Mouse (Mus musculus): Measurements from ENCODE around the gene Thpo. TPM values are rescaled to one million over a fixed set of nuclear protein-coding genes. Genes with fewer than 3 reads are reported as not detected.
A peak's percentile ranks its signal among the peaks of the same experiment; 100 is the strongest.

The Thpo gene
- polyA plus RNA-seq, 1 experiment from 2014 or later, result 1.5 TPM

DNA sequence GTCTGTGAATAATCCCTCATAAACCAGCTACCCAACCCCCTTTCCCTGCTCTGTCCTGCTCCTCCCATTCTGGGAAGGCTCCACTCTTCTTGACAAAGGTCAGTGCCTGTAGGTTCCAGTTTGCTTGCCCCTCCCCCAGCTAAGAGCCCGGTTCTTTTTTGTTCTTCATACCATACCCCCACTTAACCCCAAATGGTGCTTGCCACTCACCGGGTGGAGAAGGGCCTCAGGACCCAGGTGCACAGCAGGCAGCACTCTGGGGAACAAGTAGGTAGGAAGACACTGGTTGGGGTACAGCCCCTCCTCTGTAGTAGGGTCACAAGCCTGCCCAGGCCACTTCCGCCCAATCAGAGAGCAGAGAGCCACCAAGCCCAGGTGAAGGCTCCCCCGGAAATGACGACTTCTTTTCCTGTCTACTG is 4.0 kb downstream of the Thpo start:
- WGBS, result 39% methylated on average over 5 of the region's 5 CpGs

GRCm38 (mm10) chr16:20726384-20726783 is 7.9 kb downstream of the Thpo start:
- no peak for ATAC-seq
- Histone ChIP-seq H3K27me3 (ENCODE audit: control insufficient read depth, insufficient read depth, low read depth, low read length) (no peaks in the 10 kb centered on the region), H3K36me3 (ENCODE audit: control insufficient read depth, insufficient read depth, low read length) (no peaks in the 10 kb centered on the region), H3K9ac (ENCODE audit: low read depth, low read length) (no peak overlapping the region), H3K4me1 (ENCODE audit: control insufficient read depth, insufficient read depth, low read length) (no peaks in the 10 kb centered on the region), H3K4me3 (ENCODE audit: low read depth, low read length) (no peak overlapping the region), H3K4me2 (ENCODE audit: low read length) (no peak overlapping the region), H3K27ac (ENCODE audit: low read length) (no peak overlapping the region), H3K9me3 (replicated peaks; ENCODE audit: control insufficient read depth, low read length, poor library complexity, severe bottlenecking) (no peaks in the 10 kb centered on the region)
- WGBS, result 56% methylated on average over 1 of the region's 1 CpGs

More for the DNA sequence above, 4.0 kb downstream of the Thpo start:
- H3K36me3 ChIP-seq (ENCODE audit: control insufficient read depth, insufficient read depth, low read length), result no peaks in the 10 kb centered on the region
- H3K4me1 ChIP-seq (ENCODE audit: control insufficient read depth, insufficient read depth, low read length), result peaks cover 14% of the 10 kb centered on the region
- no peak overlapping the region for H3K9ac ChIP-seq (ENCODE audit: low read depth, low read length)
- H3K27ac ChIP-seq (ENCODE audit: low read length), result no peak overlapping the region
- peaks cover 11% of the 10 kb centered on the region for H3K27me3 ChIP-seq (ENCODE audit: control insufficient read depth, insufficient read depth, low read depth, low read length)
- H3K9me3 ChIP-seq (replicated peaks; ENCODE audit: control insufficient read depth, low read length, poor library complexity, severe bottlenecking), result no peaks in the 10 kb centered on the region
- no peak overlapping the region for H3K4me2 ChIP-seq (ENCODE audit: low read length)
- no peak for ATAC-seq
- no peak overlapping the region for H3K4me3 ChIP-seq (ENCODE audit: low read depth, low read length)

GRCm38 (mm10) chr16:20725750-20726149 is 8.6 kb downstream of the Thpo start:
- no peak for ATAC-seq
- Histone ChIP-seq H3K27ac (ENCODE audit: low read length) (no peak overlapping the region), H3K4me1 (ENCODE audit: control insufficient read depth, insufficient read depth, low read length) (no peaks in the 10 kb centered on the region), H3K4me2 (ENCODE audit: low read length) (no peak overlapping the region), H3K36me3 (ENCODE audit: control insufficient read depth, insufficient read depth, low read length) (no peaks in the 10 kb centered on the region), H3K9me3 (replicated peaks; ENCODE audit: control insufficient read depth, low read length, poor library complexity, severe bottlenecking) (no peaks in the 10 kb centered on the region), H3K4me3 (ENCODE audit: low read depth, low read length) (no peak overlapping the region), H3K9ac (ENCODE audit: low read depth, low read length) (no peak overlapping the region), H3K27me3 (ENCODE audit: control insufficient read depth, insufficient read depth, low read depth, low read length) (no peaks in the 10 kb centered on the region)
- WGBS, result 78% methylated on average over 4 of the region's 4 CpGs

GRCm38 (mm10) chr16:20725321-20725720 is 9.0 kb downstream of the Thpo start:
- H3K27me3 ChIP-seq (ENCODE audit: control insufficient read depth, insufficient read depth, low read depth, low read length), result no peaks in the 10 kb centered on the region
- no peak for ATAC-seq
- no peak overlapping the region for H3K9ac ChIP-seq (ENCODE audit: low read depth, low read length)
- no peaks in the 10 kb centered on the region for H3K4me1 ChIP-seq (ENCODE audit: control insufficient read depth, insufficient read depth, low read length)
- H3K36me3 ChIP-seq (ENCODE audit: control insufficient read depth, insufficient read depth, low read length), result no peaks in the 10 kb centered on the region
- no peaks in the 10 kb centered on the region for H3K9me3 ChIP-seq (replicated peaks; ENCODE audit: control insufficient read depth, low read length, poor library complexity, severe bottlenecking)
- no peak overlapping the region for H3K4me2 ChIP-seq (ENCODE audit: low read length)
- H3K4me3 ChIP-seq (ENCODE audit: low read depth, low read length), result no peak overlapping the region
- 79% methylated on average over 7 of the region's 7 CpGs for WGBS
- no peak overlapping the region for H3K27ac ChIP-seq (ENCODE audit: low read length)

DNA sequence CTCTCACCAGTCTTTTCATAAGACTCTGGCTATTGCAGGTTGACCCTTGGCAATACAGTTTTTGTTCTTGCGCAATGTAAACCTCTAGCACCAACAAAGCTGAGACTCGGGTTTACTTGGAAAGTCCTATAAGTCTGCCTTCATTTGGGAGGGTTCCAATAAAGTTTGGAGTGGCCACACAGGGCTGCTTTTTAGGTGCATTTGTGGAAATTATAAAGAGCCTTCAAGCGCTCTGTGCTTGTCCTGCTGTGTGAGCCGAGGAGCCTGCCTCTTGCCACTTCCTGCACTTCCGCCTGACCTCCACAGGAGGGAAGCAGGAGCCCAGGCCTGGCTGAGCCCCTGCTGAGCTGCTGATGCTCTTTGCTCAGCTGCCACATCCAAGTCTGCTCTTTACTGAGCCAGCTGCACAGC is 10.0 kb downstream of the Thpo start:
- Histone ChIP-seq H3K36me3 (ENCODE audit: control insufficient read depth, insufficient read depth, low read length) (no peaks in the 10 kb centered on the region), H3K27me3 (ENCODE audit: control insufficient read depth, insufficient read depth, low read depth, low read length) (no peaks in the 10 kb centered on the region), H3K4me1 (ENCODE audit: control insufficient read depth, insufficient read depth, low read length) (no peaks in the 10 kb centered on the region), H3K4me3 (ENCODE audit: low read depth, low read length) (no peak overlapping the region), H3K27ac (ENCODE audit: low read length) (no peak overlapping the region), H3K9me3 (replicated peaks; ENCODE audit: control insufficient read depth, low read length, poor library complexity, severe bottlenecking) (no peaks in the 10 kb centered on the region), H3K4me2 (ENCODE audit: low read length) (no peak overlapping the region), H3K9ac (ENCODE audit: low read depth, low read length) (no peak overlapping the region)
- ATAC-seq, result peak; percentile 63; the same call in 1 of the 2 replicates
- 33% methylated on average over 5 of the region's 5 CpGs for WGBS

DNA sequence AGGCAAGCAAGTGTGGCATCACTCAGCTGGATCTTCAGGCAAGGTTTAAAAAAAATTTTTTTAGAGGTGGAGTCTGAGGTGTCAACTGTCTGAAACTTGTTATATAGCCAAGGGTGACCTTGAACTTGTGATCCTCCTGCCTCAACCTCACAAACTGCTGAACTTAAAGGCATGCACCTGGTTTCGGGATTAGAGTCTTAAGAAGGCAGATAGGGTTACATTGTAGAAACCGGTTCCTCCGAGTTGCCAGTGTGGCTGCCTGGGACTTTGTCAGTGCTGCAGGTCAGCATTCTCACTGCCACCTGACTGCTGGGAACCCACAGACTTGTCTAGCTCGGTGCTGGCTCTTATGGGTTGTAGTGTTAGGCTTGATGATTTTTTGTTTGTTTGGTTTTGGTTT is 11.1 kb downstream of the Thpo start:
- 74% methylated on average over 4 of the region's 4 CpGs for WGBS
- H3K27ac ChIP-seq (ENCODE audit: low read length), result no peak overlapping the region
- peaks cover 7% of the 10 kb centered on the region for H3K4me1 ChIP-seq (ENCODE audit: control insufficient read depth, insufficient read depth, low read length)
- H3K9me3 ChIP-seq (replicated peaks; ENCODE audit: control insufficient read depth, low read length, poor library complexity, severe bottlenecking), result no peaks in the 10 kb centered on the region
- H3K4me2 ChIP-seq (ENCODE audit: low read length), result no peak overlapping the region
- H3K36me3 ChIP-seq (ENCODE audit: control insufficient read depth, insufficient read depth, low read length), result no peaks in the 10 kb centered on the region
- no peak overlapping the region for H3K9ac ChIP-seq (ENCODE audit: low read depth, low read length)
- no peak for ATAC-seq
- no peak overlapping the region for H3K4me3 ChIP-seq (ENCODE audit: low read depth, low read length)
- H3K27me3 ChIP-seq (ENCODE audit: control insufficient read depth, insufficient read depth, low read depth, low read length), result no peaks in the 10 kb centered on the region

DNA sequence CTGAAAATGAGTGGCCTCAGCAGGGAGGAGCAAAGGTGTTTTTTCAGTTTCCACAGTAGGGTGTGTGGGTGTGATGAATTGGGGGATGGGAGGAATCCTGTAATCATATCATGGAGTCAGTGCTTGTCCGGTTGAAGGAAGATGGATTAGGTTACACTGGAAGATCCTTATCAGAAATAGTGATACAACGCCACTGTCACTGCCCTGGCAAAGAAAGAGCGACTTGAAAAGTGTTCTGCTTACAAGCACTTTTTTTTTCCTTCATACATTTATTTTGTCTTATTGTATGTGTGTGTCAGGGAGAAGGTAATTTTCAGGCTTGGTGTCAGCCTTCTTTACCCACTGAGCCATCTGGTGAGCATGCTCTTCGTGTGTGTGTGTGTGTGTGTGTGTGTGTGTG is 11.6 kb downstream of the Thpo start:
- WGBS, result 90% methylated on average over 4 of the region's 4 CpGs
- no peak for ATAC-seq

GRCm38 (mm10) chr16:20721808-20722207 is 12.5 kb downstream of the Thpo start:
- no peak overlapping the region for H3K27ac ChIP-seq (ENCODE audit: low read length)
- 90% methylated on average over 10 of the region's 10 CpGs for WGBS

More for the DNA sequence above, 11.6 kb downstream of the Thpo start:
- Histone ChIP-seq H3K36me3 (ENCODE audit: control insufficient read depth, insufficient read depth, low read length) (no peaks in the 10 kb centered on the region), H3K4me2 (ENCODE audit: low read length) (no peak overlapping the region), H3K27me3 (ENCODE audit: control insufficient read depth, insufficient read depth, low read depth, low read length) (no peaks in the 10 kb centered on the region), H3K9me3 (replicated peaks; ENCODE audit: control insufficient read depth, low read length, poor library complexity, severe bottlenecking) (no peaks in the 10 kb centered on the region), H3K4me1 (ENCODE audit: control insufficient read depth, insufficient read depth, low read length) (peaks cover 7% of the 10 kb centered on the region), H3K9ac (ENCODE audit: low read depth, low read length) (no peak overlapping the region), H3K4me3 (ENCODE audit: low read depth, low read length) (no peak overlapping the region), H3K27ac (ENCODE audit: low read length) (no peak overlapping the region)

GRCm38 (mm10) chr16:20717978-20718670 is 16.2 kb downstream of the Thpo start:
- H3K36me3 ChIP-seq (ENCODE audit: control insufficient read depth, insufficient read depth, low read length), result 0 out of 2 replicates have a peak, but pooled peaks cover under 1% of the 10 kb centered on the region
- peak overlapping the region; percentile 85 for H3K9ac ChIP-seq (ENCODE audit: low read depth, low read length)
- peak overlapping the region; percentile 95 for H3K27ac ChIP-seq (ENCODE audit: low read length)
- peak overlapping the region; percentile 69 for H3K4me3 ChIP-seq (ENCODE audit: low read depth, low read length)
- H3K4me2 ChIP-seq (ENCODE audit: low read length), result peak overlapping the region; percentile 95
- no peaks in the 10 kb centered on the region for H3K9me3 ChIP-seq (replicated peaks; ENCODE audit: control insufficient read depth, low read length, poor library complexity, severe bottlenecking)
- 0 out of 2 replicates have a peak, but pooled peaks have one; percentile 1 for ATAC-seq
- 5% methylated on average over 18 of the region's 18 CpGs for WGBS
- no peaks in the 10 kb centered on the region for H3K27me3 ChIP-seq (ENCODE audit: control insufficient read depth, insufficient read depth, low read depth, low read length)
- H3K4me1 ChIP-seq (ENCODE audit: control insufficient read depth, insufficient read depth, low read length), result peaks cover 28% of the 10 kb centered on the region

More at GRCm38 (mm10) chr16:20721808-20722207, 12.5 kb downstream of the Thpo start:
- Histone ChIP-seq H3K4me1 (ENCODE audit: control insufficient read depth, insufficient read depth, low read length) (peaks cover 7% of the 10 kb centered on the region), H3K9me3 (replicated peaks; ENCODE audit: control insufficient read depth, low read length, poor library complexity, severe bottlenecking) (no peaks in the 10 kb centered on the region), H3K4me3 (ENCODE audit: low read depth, low read length) (no peak overlapping the region), H3K4me2 (ENCODE audit: low read length) (no peak overlapping the region), H3K27me3 (ENCODE audit: control insufficient read depth, insufficient read depth, low read depth, low read length) (no peaks in the 10 kb centered on the region), H3K36me3 (ENCODE audit: control insufficient read depth, insufficient read depth, low read length) (no peaks in the 10 kb centered on the region), H3K9ac (ENCODE audit: low read depth, low read length) (no peak overlapping the region)
- no peak for ATAC-seq

Measured in midbrain, embryonic 16.5 days (tissue).